Mouse (Mus musculus) liver, postnatal 0 days (tissue): ENCODE measurements around the gene Slc39a11.

Source experiments
- CTCF ChIP-seq: sonication (generic); IDR thresholded peaks from 2 replicates; pipeline ENCODE4 v1.5.1; 2016; ENCODE audit warnings: antibody characterized with exemption, low read depth
- EP300 ChIP-seq: IDR thresholded peaks from 2 replicates; pipeline ENCODE4 v1.6.1; 2016; ENCODE audit warnings: antibody characterized with exemption, low read depth, mild to moderate bottlenecking

- TF ChIP-seq CTCF (no peak), EP300 (no peak)
These were observed 175.8 kb downstream of the Slc39a11 start for GRCm38 (mm10) chr11:113473998-113474534.
